Mouse (Mus musculus): ENCODE measurements around the gene Ppib. TPM values are rescaled to one million over a fixed set of nuclear protein-coding genes. Genes with fewer than 3 reads are reported as not detected.

The Ppib gene
- 223 and 263 TPM in 2 replicates for total RNA-seq (2014; rRNA removed)
- polyA plus RNA-seq (2015; fragmentation: Nextera tagmentation; extraction: Ambion mirVana) = 395 and 408 TPM in 2 replicates

GRCm38 (mm10) chr9:66059583-66060307 lies at the start of gene Ppib:
Ppib (plus strand) TSS chr9:66060222.
- TF ChIP-seq CTCF (IDR thresholded peaks at IDR 0.05; ENCODE audit: low read depth) = peak; percentile 18; the same call in 1 of the 2 replicates

GRCm38 (mm10) chr9:66020601-66021000 lies 39.4 kb upstream of the Ppib start:
- no peak for TF ChIP-seq CTCF (IDR thresholded peaks at IDR 0.05; ENCODE audit: low read depth)
- no peak overlapping the region for H3K9ac ChIP-seq (replicated peaks; ENCODE audit: low read length)
- H3K4me2 ChIP-seq (ENCODE audit: low read depth, low read length) = no peak overlapping the region
- no peaks in the 10 kb centered on the region for H3K4me1 ChIP-seq (ENCODE audit: insufficient read depth, low read length)
- no peak overlapping the region for H3K4me3 ChIP-seq (ENCODE audit: low read length)
- DNase-seq (ENCODE audit: low spot score) = no peak
- H3K36me3 ChIP-seq (ENCODE audit: insufficient read depth, low read length) = peaks cover 3% of the 10 kb centered on the region; the same call in 1 of the 2 replicates
- H3K27me3 ChIP-seq (ENCODE audit: insufficient read depth, low read length) = no peaks in the 10 kb centered on the region
- no peaks in the 10 kb centered on the region for H3K9me3 ChIP-seq (ENCODE audit: low read length)
- no peak overlapping the region for H3K27ac ChIP-seq
- no peak for ATAC-seq

More at GRCm38 (mm10) chr9:66059583-66060307, at the start of gene Ppib:
- ATAC-seq = peak; percentile 98
- H3K9me3 ChIP-seq (ENCODE audit: low read length) = no peaks in the 10 kb centered on the region
- H3K9ac ChIP-seq (replicated peaks; ENCODE audit: low read length) = peak within 1 kb of the TSS; percentile 91
- peak within 1 kb of the TSS; percentile 95 for H3K27ac ChIP-seq
- WGBS = 2% methylated on average over 50 of the region's 51 CpGs
- DNase-seq (ENCODE audit: low spot score) = peak; percentile 98
- H3K4me2 ChIP-seq (ENCODE audit: low read depth, low read length) = peak within 1 kb of the TSS; percentile 90
- H3K4me1 ChIP-seq (ENCODE audit: insufficient read depth, low read length) = peaks cover 17% of the 10 kb centered on the region
- peak within 1 kb of the TSS; percentile 85 for H3K4me3 ChIP-seq (ENCODE audit: low read length)
- H3K27me3 ChIP-seq (ENCODE audit: insufficient read depth, low read length) = no peaks in the 10 kb centered on the region
- peaks cover 22% of the 10 kb centered on the region for H3K36me3 ChIP-seq (ENCODE audit: insufficient read depth, low read length)

GRCm38 (mm10) chr9:66038082-66038481 lies 21.9 kb upstream of the Ppib start:
- no peak for ATAC-seq
- TF ChIP-seq CTCF (IDR thresholded peaks at IDR 0.05; ENCODE audit: low read depth) = no peak
- no peaks in the 10 kb centered on the region for H3K27me3 ChIP-seq (ENCODE audit: insufficient read depth, low read length)
- H3K4me3 ChIP-seq (ENCODE audit: low read length) = no peak overlapping the region
- no peaks in the 10 kb centered on the region for H3K9me3 ChIP-seq (ENCODE audit: low read length)
- peaks cover 29% of the 10 kb centered on the region; the same call in 1 of the 2 replicates for H3K36me3 ChIP-seq (ENCODE audit: insufficient read depth, low read length)
- no peaks in the 10 kb centered on the region for H3K4me1 ChIP-seq (ENCODE audit: insufficient read depth, low read length)
- no peak overlapping the region for H3K9ac ChIP-seq (replicated peaks; ENCODE audit: low read length)
- 90% methylated on average over 4 of the region's 4 CpGs for WGBS
- no peak overlapping the region for H3K4me2 ChIP-seq (ENCODE audit: low read depth, low read length)
- no peak overlapping the region for H3K27ac ChIP-seq
- DNase-seq (ENCODE audit: low spot score) = no peak

GRCm38 (mm10) chr9:66038581-66038980 lies 21.4 kb upstream of the Ppib start:
- Histone ChIP-seq H3K4me1 (ENCODE audit: insufficient read depth, low read length) (no peaks in the 10 kb centered on the region), H3K4me3 (ENCODE audit: low read length) (no peak overlapping the region), H3K9me3 (ENCODE audit: low read length) (no peaks in the 10 kb centered on the region), H3K27me3 (ENCODE audit: insufficient read depth, low read length) (no peaks in the 10 kb centered on the region), H3K4me2 (ENCODE audit: low read depth, low read length) (no peak overlapping the region), H3K9ac (replicated peaks; ENCODE audit: low read length) (no peak overlapping the region), H3K27ac (no peak overlapping the region), H3K36me3 (ENCODE audit: insufficient read depth, low read length) (peaks cover 27% of the 10 kb centered on the region; the same call in 1 of the 2 replicates)
- WGBS = 94% methylated on average over 4 of the region's 4 CpGs
- ATAC-seq = no peak
- TF ChIP-seq CTCF (IDR thresholded peaks at IDR 0.05; ENCODE audit: low read depth) = no peak
- DNase-seq (ENCODE audit: low spot score) = no peak

GRCm38 (mm10) chr9:66039290-66039689 lies 20.7 kb upstream of the Ppib start:
- 78% methylated on average over 4 of the region's 4 CpGs for WGBS
- TF ChIP-seq CTCF (IDR thresholded peaks at IDR 0.05; ENCODE audit: low read depth) = no peak
- H3K36me3 ChIP-seq (ENCODE audit: insufficient read depth, low read length) = peaks cover 27% of the 10 kb centered on the region; the same call in 1 of the 2 replicates
- no peak overlapping the region for H3K9ac ChIP-seq (replicated peaks; ENCODE audit: low read length)
- no peaks in the 10 kb centered on the region for H3K4me1 ChIP-seq (ENCODE audit: insufficient read depth, low read length)
- no peak overlapping the region for H3K27ac ChIP-seq
- no peaks in the 10 kb centered on the region for H3K27me3 ChIP-seq (ENCODE audit: insufficient read depth, low read length)
- no peak for ATAC-seq
- no peak for DNase-seq (ENCODE audit: low spot score)
- no peak overlapping the region for H3K4me2 ChIP-seq (ENCODE audit: low read depth, low read length)
- no peak overlapping the region for H3K4me3 ChIP-seq (ENCODE audit: low read length)
- H3K9me3 ChIP-seq (ENCODE audit: low read length) = no peaks in the 10 kb centered on the region

- no peak overlapping the region for H3K9ac ChIP-seq (replicated peaks; ENCODE audit: low read length)
- peaks cover 27% of the 10 kb centered on the region; the same call in 1 of the 2 replicates for H3K36me3 ChIP-seq (ENCODE audit: insufficient read depth, low read length)
- no peak for ATAC-seq
- H3K4me3 ChIP-seq (ENCODE audit: low read length) = no peak overlapping the region
- no peak overlapping the region for H3K27ac ChIP-seq
- H3K4me1 ChIP-seq (ENCODE audit: insufficient read depth, low read length) = no peaks in the 10 kb centered on the region
- no peak for DNase-seq (ENCODE audit: low spot score)
- H3K27me3 ChIP-seq (ENCODE audit: insufficient read depth, low read length) = no peaks in the 10 kb centered on the region
- 82% methylated on average over 3 of the region's 3 CpGs for WGBS
- TF ChIP-seq CTCF (IDR thresholded peaks at IDR 0.05; ENCODE audit: low read depth) = no peak
- H3K4me2 ChIP-seq (ENCODE audit: low read depth, low read length) = no peak overlapping the region
- H3K9me3 ChIP-seq (ENCODE audit: low read length) = no peaks in the 10 kb centered on the region
Measured at GRCm38 (mm10) chr9:66040801-66041200, 19.2 kb upstream of the Ppib start.

GRCm38 (mm10) chr9:66042331-66042730 lies 17.7 kb upstream of the Ppib start:
- 91% methylated on average over 4 of the region's 4 CpGs for WGBS
- Histone ChIP-seq H3K4me1 (ENCODE audit: insufficient read depth, low read length) (no peaks in the 10 kb centered on the region), H3K9me3 (ENCODE audit: low read length) (no peaks in the 10 kb centered on the region), H3K4me3 (ENCODE audit: low read length) (no peak overlapping the region), H3K27me3 (ENCODE audit: insufficient read depth, low read length) (no peaks in the 10 kb centered on the region), H3K4me2 (ENCODE audit: low read depth, low read length) (no peak overlapping the region), H3K27ac (no peak overlapping the region), H3K9ac (replicated peaks; ENCODE audit: low read length) (no peak overlapping the region), H3K36me3 (ENCODE audit: insufficient read depth, low read length) (peaks cover 27% of the 10 kb centered on the region; the same call in 1 of the 2 replicates)
- no peak for ATAC-seq
- DNase-seq (ENCODE audit: low spot score) = no peak
- no peak for TF ChIP-seq CTCF (IDR thresholded peaks at IDR 0.05; ENCODE audit: low read depth)

All from hindbrain, postnatal 0 days (tissue).